Mouse (Mus musculus) thymus, postnatal 10 days (tissue): ENCODE results near the gene Lpgat1.

Experiments used
- DNase-seq, 2 experiments: peaks; one replicate each; pipeline ENCODE4 v3.0.0; 2021; ENCODE audit warnings: low spot score in 2 of 2

The Lpgat1 gene

GRCm38 (mm10) chr1:191805788-191806187 lies 88.2 kb downstream of the Lpgat1 start:
- no peak for DNase-seq

GRCm38 (mm10) chr1:191806740-191807139 lies 89.1 kb downstream of the Lpgat1 start:
- no peak for DNase-seq

GRCm38 (mm10) chr1:191807979-191808378 lies 90.3 kb downstream of the Lpgat1 start:
- no peak for DNase-seq

GRCm38 (mm10) chr1:191808688-191809223 lies 91.1 kb downstream of the Lpgat1 start:
- no peak for DNase-seq

GRCm38 (mm10) chr1:191811774-191812173 lies 94.1 kb downstream of the Lpgat1 start:
- no peak for DNase-seq

GRCm38 (mm10) chr1:191812949-191813691 lies 95.5 kb downstream of the Lpgat1 start:
- no peak for DNase-seq

GRCm38 (mm10) chr1:191814240-191814639 lies 96.6 kb downstream of the Lpgat1 start:
- no peak for DNase-seq

- DNase-seq = no peak
These were observed 97.3 kb downstream of the Lpgat1 start for GRCm38 (mm10) chr1:191814935-191815334.

- DNase-seq = no peak
These were observed 99.0 kb downstream of the Lpgat1 start for GRCm38 (mm10) chr1:191816596-191816995.

GRCm38 (mm10) chr1:191817418-191818144 lies 99.9 kb downstream of the Lpgat1 start:
- DNase-seq = peak; percentile 69 to 86

- DNase-seq = no peak
These were observed 100.6 kb downstream of the Lpgat1 start for GRCm38 (mm10) chr1:191818145-191818631.

GRCm38 (mm10) chr1:191819026-191819425 lies 101.4 kb downstream of the Lpgat1 start:
- no peak for DNase-seq

- DNase-seq = no peak
These were observed 103.3 kb downstream of the Lpgat1 start for GRCm38 (mm10) chr1:191820951-191821325.

GRCm38 (mm10) chr1:191821326-191822091 lies 103.9 kb downstream of the Lpgat1 start, which contains the start of gene Nek2:
Nek2 (plus strand) TSS chr1:191821444.
- DNase-seq = peak; percentile 92

- no peak for DNase-seq
These were observed 111.5 kb downstream of the Lpgat1 start for GRCm38 (mm10) chr1:191829124-191829523.

GRCm38 (mm10) chr1:191833396-191833795 lies 115.8 kb downstream of the Lpgat1 start:
- DNase-seq = no peak
